9 mouse cellular contexts compared by ENCODE assay signal in genomic region chr7:27605499-27606285, GRCm38 (mm10). TPM values are rescaled to one million over a fixed set of nuclear protein-coding genes. Genes with fewer than 3 reads are reported as not detected.
DNase-seq lines count a peak whose midpoint lies in the region; ATAC-seq lines count a peak whose summit lies in the region.
"Had no signal": no experiment of that assay in that cellular context is flagged by ENCODE, and none has a peak within 500 bp of the region (broad histone marks: within the 10 kb centered on the region; RNA-seq: fewer than 3 reads in every experiment).

No protein-coding gene starts in this region.

- intact Hi-C loops in left cerebral cortex, postnatal 36 days (cut with DNase I): no loop called here

- H3K4me3 ChIP-seq in embryonic facial prominence, embryonic 13.5 days: no peak overlapping the region
- H3K4me3 ChIP-seq in heart, embryonic 13.5 days: no peak overlapping the region

- WGBS in embryonic facial prominence, embryonic 13.5 days: 80% methylated on average over 9 of the region's 9 CpGs
- WGBS in heart, embryonic 13.5 days: 36% methylated on average over 9 of the region's 9 CpGs

- H3K9me3 ChIP-seq in embryonic facial prominence, embryonic 13.5 days: no peaks in the 10 kb centered on the region
- no peaks in the 10 kb centered on the region for H3K9me3 ChIP-seq in heart, embryonic 13.5 days

- peaks cover 39% of the 10 kb centered on the region for H3K36me3 ChIP-seq in embryonic facial prominence, embryonic 13.5 days
- peaks cover 22% of the 10 kb centered on the region for H3K36me3 ChIP-seq in heart, embryonic 13.5 days

- H3K4me1 ChIP-seq in embryonic facial prominence, embryonic 13.5 days: peaks cover 46% of the 10 kb centered on the region
- peaks cover 97% of the 10 kb centered on the region for H3K4me1 ChIP-seq in heart, embryonic 13.5 days

- H3K4me2 ChIP-seq in embryonic facial prominence, embryonic 13.5 days: no peak overlapping the region
- peak overlapping the region; percentile 32 for H3K4me2 ChIP-seq in heart, embryonic 13.5 days

- H3K27me3 ChIP-seq in embryonic facial prominence, embryonic 13.5 days: no peaks in the 10 kb centered on the region
- no peaks in the 10 kb centered on the region for H3K27me3 ChIP-seq in heart, embryonic 13.5 days (replicated peaks)

- 0 out of 2 replicates have a peak overlapping the region, but pooled peaks have one; percentile 44 for H3K9ac ChIP-seq in embryonic facial prominence, embryonic 13.5 days
- H3K9ac ChIP-seq in heart, embryonic 13.5 days: peak overlapping the region; percentile 58

- no peak for ATAC-seq in embryonic facial prominence, embryonic 13.5 days (ENCODE audit: insufficient number of reproducible peaks, insufficient read depth, low FRiP score, low TSS enrichment, low read depth)
- ATAC-seq in heart, embryonic 13.5 days (ENCODE audit: extremely low read depth, insufficient number of reproducible peaks, low FRiP score, low TSS enrichment): no peak
- ATAC-seq in megakaryocyte, adult 5-6 weeks (ENCODE audit: poor library complexity, severe bottlenecking): peak; percentile 62

- peak; percentile 39 for DNase-seq in ovary, adult 18-20 months (ENCODE audit: low spot score)
- DNase-seq in ovary, postnatal 10 days (ENCODE audit: low spot score): no peak
- DNase-seq in left cerebral cortex, postnatal 36 days (ENCODE audit: low spot score in 2 of 2): peak; percentile 81 to 82
- DNase-seq in telencephalon, adult 2 months (ENCODE audit: low read depth, low spot score): peak; percentile 80
- DNase-seq in thymus, postnatal 0 days (ENCODE audit: low spot score): no peak

- H3K27ac ChIP-seq in embryonic facial prominence, embryonic 13.5 days: no peak overlapping the region; the same call in 1 of the 2 replicates
- peak overlapping the region; percentile 81 for H3K27ac ChIP-seq in heart, embryonic 13.5 days (replicated peaks)

RNA-seq across cellular contexts. Expression of gene Akt2, which starts 14.3 kb away (rescaled TPM):
- polyA plus RNA-seq in embryonic facial prominence, embryonic 13.5 days (2015; fragmentation: Nextera tagmentation; extraction: Ambion mirVana): 103 and 106 TPM in 2 replicates
- polyA plus RNA-seq in heart, embryonic 13.5 days (2015; fragmentation: Nextera tagmentation; extraction: Ambion mirVana): 72.7 and 73.4 TPM in 2 replicates
- 100 to 1,000 TPM; 113 to 124 TPM for total RNA-seq in left cerebral cortex, postnatal 36 days (2021)
- total RNA-seq in megakaryocyte, adult 5-6 weeks (2015): 40.2 TPM in 2 replicates
- total RNA-seq in megakaryocyte, adult 5-6 weeks (2017): 53.8 and 55.7 TPM in 2 replicates
- 73.2 and 75.3 TPM in 2 replicates for polyA plus RNA-seq in thymus, postnatal 0 days (2015; fragmentation: Nextera tagmentation; extraction: Ambion mirVana)

RNA-seq across cellular contexts. Expression of gene Ttc9b, which starts 48.0 kb away (rescaled TPM):
- polyA plus RNA-seq in embryonic facial prominence, embryonic 13.5 days (2015; fragmentation: Nextera tagmentation; extraction: Ambion mirVana): 1.1 TPM in 2 replicates
- polyA plus RNA-seq in heart, embryonic 13.5 days (2015; fragmentation: Nextera tagmentation; extraction: Ambion mirVana): 0.25 TPM in 1 of 2 replicates, not detected in the other
- total RNA-seq in left cerebral cortex, postnatal 36 days (2021): 100 to 1,000 TPM; 113 to 155 TPM
- not detected in 2 replicates for total RNA-seq in megakaryocyte, adult 5-6 weeks (2015)
- not detected in 2 replicates for total RNA-seq in megakaryocyte, adult 5-6 weeks (2017)
- not detected in 2 replicates for polyA plus RNA-seq in thymus, postnatal 0 days (2015; fragmentation: Nextera tagmentation; extraction: Ambion mirVana)
- polyA plus RNA-seq: gonadal fat pad, adult 2 months had no signal

RNA-seq across cellular contexts. Expression of gene 2310022A10Rik, which starts 52.7 kb away (rescaled TPM):
- polyA plus RNA-seq in embryonic facial prominence, embryonic 13.5 days (2015; fragmentation: Nextera tagmentation; extraction: Ambion mirVana): 31.3 and 32.8 TPM in 2 replicates
- polyA plus RNA-seq in heart, embryonic 13.5 days (2015; fragmentation: Nextera tagmentation; extraction: Ambion mirVana): 30.6 and 34.5 TPM in 2 replicates
- total RNA-seq in left cerebral cortex, postnatal 36 days (2021): 10 to 100 TPM; 29.4 to 31.1 TPM
- total RNA-seq in megakaryocyte, adult 5-6 weeks (2015): 9.4 and 9.9 TPM in 2 replicates
- 3.3 and 7.2 TPM in 2 replicates for total RNA-seq in megakaryocyte, adult 5-6 weeks (2017)
- 24.6 and 28.7 TPM in 2 replicates for polyA plus RNA-seq in thymus, postnatal 0 days (2015; fragmentation: Nextera tagmentation; extraction: Ambion mirVana)

RNA-seq across cellular contexts. Expression of gene Pld3, which starts 52.7 kb away (rescaled TPM):
- 76.5 and 81.8 TPM in 2 replicates for polyA plus RNA-seq in embryonic facial prominence, embryonic 13.5 days (2015; fragmentation: Nextera tagmentation; extraction: Ambion mirVana)
- 62.5 and 65.9 TPM in 2 replicates for polyA plus RNA-seq in heart, embryonic 13.5 days (2015; fragmentation: Nextera tagmentation; extraction: Ambion mirVana)
- total RNA-seq in left cerebral cortex, postnatal 36 days (2021): 100 to 1,000 TPM; 818 to 936 TPM
- total RNA-seq in megakaryocyte, adult 5-6 weeks (2015): 7.7 and 19.6 TPM in 2 replicates
- total RNA-seq in megakaryocyte, adult 5-6 weeks (2017): 6.6 and 8.0 TPM in 2 replicates
- 134 and 145 TPM in 2 replicates for polyA plus RNA-seq in thymus, postnatal 0 days (2015; fragmentation: Nextera tagmentation; extraction: Ambion mirVana)

Comparison
In these comparisons a context has a peak if more than half of its experiments do, and no peak if none do; other contexts are left out.
1. DNase-seq: peak in ovary, adult 18-20 months (single experiment), left cerebral cortex, postnatal 36 days (2 of 2) and telencephalon, adult 2 months (single experiment); none in ovary, postnatal 10 days (single experiment) and thymus, postnatal 0 days (single experiment).